Comparison of ENCODE assay signal across 17 mouse cellular contexts in genomic region chr19:41354287-41354951, GRCm38 (mm10). TPM values are rescaled to one million over a fixed set of nuclear protein-coding genes. Genes with fewer than 3 reads are reported as not detected.
DNase-seq lines count a peak whose midpoint lies in the region; ATAC-seq and TF ChIP-seq lines count a peak whose summit lies in the region.
"Had no signal": no experiment of that assay in that cellular context is flagged by ENCODE, and none has a peak within 500 bp of the region (broad histone marks: within the 10 kb centered on the region; RNA-seq: fewer than 3 reads in every experiment).

No protein-coding gene starts in this region.

- 6% methylated on average over 17 of the region's 17 CpGs for WGBS in thymus, adult 2 months
- 84% methylated on average over 17 of the region's 17 CpGs for WGBS in intestine, embryonic 16.5 days

- no peaks in the 10 kb centered on the region for H3K27me3 ChIP-seq in thymus, adult 2 months (ENCODE audit: control insufficient read depth, insufficient read depth, low read length)
- H3K27me3 ChIP-seq in intestine, embryonic 16.5 days (replicated peaks; ENCODE audit: control insufficient read depth, insufficient read depth, low read length): no peaks in the 10 kb centered on the region
- H3K27me3 ChIP-seq: forebrain, embryonic 13.5 days; liver, embryonic 13.5 days; stomach, embryonic 15.5 days had no signal

- no peak overlapping the region for H3K4me2 ChIP-seq in intestine, embryonic 16.5 days (ENCODE audit: low read depth, low read length)
- H3K4me2 ChIP-seq: forebrain, embryonic 13.5 days; liver, embryonic 13.5 days; stomach, embryonic 15.5 days had no signal

- TF ChIP-seq CTCF in thymus, adult 2 months (IDR thresholded peaks at IDR 0.05; ENCODE audit: borderline replicate concordance, control insufficient read depth, extremely low read depth, insufficient read depth, low read length, poor library complexity): no peak

- no peaks in the 10 kb centered on the region for H3K36me3 ChIP-seq in thymus, adult 2 months (ENCODE audit: control insufficient read depth, insufficient read depth, low read length)
- no peaks in the 10 kb centered on the region for H3K36me3 ChIP-seq in intestine, embryonic 16.5 days (ENCODE audit: control insufficient read depth, insufficient read depth, low read length)
- H3K36me3 ChIP-seq: liver, embryonic 13.5 days; stomach, embryonic 15.5 days had no signal

- no peaks in the 10 kb centered on the region for H3K9me3 ChIP-seq in intestine, embryonic 16.5 days (ENCODE audit: control insufficient read depth, low read length)
- H3K9me3 ChIP-seq: forebrain, embryonic 13.5 days; liver, embryonic 13.5 days; stomach, embryonic 15.5 days had no signal

- no peak overlapping the region for H3K9ac ChIP-seq in intestine, embryonic 16.5 days (ENCODE audit: low read depth, low read length)
- H3K9ac ChIP-seq: forebrain, embryonic 13.5 days; liver, embryonic 13.5 days; stomach, embryonic 15.5 days had no signal

- peaks cover 6% of the 10 kb centered on the region for H3K4me1 ChIP-seq in thymus, adult 2 months (replicated peaks; ENCODE audit: control insufficient read depth, insufficient read depth, low read length)
- no peaks in the 10 kb centered on the region for H3K4me1 ChIP-seq in intestine, embryonic 16.5 days (ENCODE audit: control insufficient read depth, insufficient read depth, low read length)
- H3K4me1 ChIP-seq: forebrain, embryonic 13.5 days; liver, embryonic 13.5 days; stomach, embryonic 15.5 days had no signal

- no peak overlapping the region for H3K4me3 ChIP-seq in thymus, adult 2 months (ENCODE audit: control insufficient read depth, insufficient read depth, low read length)
- no peak overlapping the region for H3K4me3 ChIP-seq in intestine, embryonic 16.5 days (ENCODE audit: low read length)
- H3K4me3 ChIP-seq: forebrain, embryonic 13.5 days; gastrocnemius, adult 2 months; liver, embryonic 13.5 days; stomach, embryonic 15.5 days had no signal

- TF ChIP-seq POLR2A in thymus, adult 2 months (IDR thresholded peaks at IDR 0.05; ENCODE audit: control insufficient read depth, extremely low read depth, insufficient read depth, low read length, poor library complexity): no peak

- ATAC-seq in megakaryocyte, adult 5-6 weeks (ENCODE audit: poor library complexity, severe bottlenecking): peak; percentile 86
- ATAC-seq in intestine, embryonic 16.5 days: no peak
- ATAC-seq: forebrain, embryonic 13.5 days; hindbrain, embryonic 16.5 days had no signal

- no peak overlapping the region for H3K27ac ChIP-seq in thymus, adult 2 months (ENCODE audit: control insufficient read depth, insufficient read depth, low read length)
- H3K27ac ChIP-seq in intestine, embryonic 16.5 days (ENCODE audit: low read length): no peak overlapping the region
- H3K27ac ChIP-seq: forebrain, embryonic 13.5 days; gastrocnemius, adult 2 months; liver, embryonic 13.5 days; stomach, embryonic 15.5 days had no signal

- peak; percentile 62 for DNase-seq in B cell, adult 2 months
- peak; percentile 87 for DNase-seq in T-cell, adult 2 months (ENCODE audit: low spot score)
- peak; percentile 73 for DNase-seq in thymus, adult 2 months
- no peak for DNase-seq in gastrocnemius, adult 8-10 months (ENCODE audit: low spot score in 2 of 2)
- DNase-seq in right cerebral cortex, postnatal 10 days (ENCODE audit: low spot score in 2 of 2): no peak
- no peak for DNase-seq in cerebellum, adult 11-12 months
- DNase-seq: cerebellum, adult 18-20 months; gastrocnemius, adult 2 months; kidney, adult 9 months; layer of hippocampus, postnatal 36 days; liver, embryonic 13.5 days; right cerebral cortex, postnatal 14 days had no signal

RNA-seq across cellular contexts. Expression of gene Pik3ap1, which starts 30.5 kb away (rescaled TPM):
- total RNA-seq in megakaryocyte, adult 5-6 weeks (2015): 16.8 and 17.9 TPM in 2 replicates
- total RNA-seq in megakaryocyte, adult 5-6 weeks (2017): 15.3 and 20.4 TPM in 2 replicates
- 10.0 and 10.3 TPM in 2 replicates for polyA plus RNA-seq in thymus, adult 2 months (2012; rRNA removed)
- under 1 TPM; 0.15 to 0.58 (median 0.37) TPM for total RNA-seq in gastrocnemius, adult 8-10 months (2022)
- polyA plus RNA-seq in intestine, embryonic 16.5 days (2015; fragmentation: Nextera tagmentation; extraction: Ambion mirVana): 5.7 and 5.9 TPM in 2 replicates

Comparison
In these comparisons a context has a peak if more than half of its experiments do, and no peak if none do; other contexts are left out.
1. DNase-seq: peak in B cell, adult 2 months (2 of 2), T-cell, adult 2 months (single experiment) and thymus, adult 2 months (single experiment); none in gastrocnemius, adult 8-10 months (0 of 2), right cerebral cortex, postnatal 10 days (0 of 2) and cerebellum, adult 11-12 months (single experiment).
2. RNA of gene Pik3ap1, which starts 30.5 kb away (total RNA-seq): 15.3 to 20.4 TPM in megakaryocyte, adult 5-6 weeks; 0.15 to 0.58 TPM in gastrocnemius, adult 8-10 months; every median in the first group is over 10 times any median in the second.